Mouse (Mus musculus): ENCODE data around the gene Stx17. TPM values are rescaled to one million over a fixed set of nuclear protein-coding genes. Genes with fewer than 3 reads are reported as not detected.

Stx17 gene
- polyA plus RNA-seq, 2 experiments: 6.4 to 15.3 TPM

DNA sequence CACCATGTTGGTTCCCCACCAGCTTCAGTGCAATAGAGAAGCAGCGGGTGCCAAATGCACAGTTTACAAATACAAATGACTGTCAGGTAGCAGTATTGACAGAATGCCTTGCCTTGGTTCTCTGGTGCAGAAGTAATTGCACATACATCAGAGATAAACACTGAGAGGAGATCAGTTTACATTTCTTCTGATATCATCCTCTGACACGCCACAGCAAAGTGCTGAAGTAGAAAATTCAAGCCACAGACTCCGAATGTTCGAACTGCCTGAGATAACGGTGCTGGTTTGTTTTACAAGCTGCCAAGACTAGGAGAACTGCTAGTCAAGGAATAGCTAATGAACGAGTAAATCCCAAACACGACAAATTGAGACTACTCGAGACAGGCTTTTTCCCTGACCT, 73.7 kb downstream of the Stx17 start:
- Histone ChIP-seq H3K4me2 (ENCODE audit: low read depth) (no peak overlapping the region), H3K9me3 (ENCODE audit: control insufficient read depth, low read length) (no peaks in the 10 kb centered on the region), H3K27ac (no peak overlapping the region), H3K27me3 (ENCODE audit: control insufficient read depth, insufficient read depth, low read length) (no peaks in the 10 kb centered on the region), H3K4me1 (replicated peaks; ENCODE audit: control insufficient read depth in 2 of 2, insufficient read depth in 2 of 2, low read length in 1 of 2) (no peaks in the 10 kb centered on the region), H3K36me3 (replicated peaks; ENCODE audit: control insufficient read depth, insufficient read depth, low read depth) (no peaks in the 10 kb centered on the region; the same call in 1 of the 2 replicates), H3K9ac (replicated peaks) (no peak overlapping the region), H3K4me3 (ENCODE audit: insufficient read depth in 1 of 2, low read depth in 2 of 2, low read length in 2 of 2) (no peak overlapping the region)
- no peak for DNase-seq (ENCODE audit: low read depth in 3 of 3, low spot score in 3 of 3)
- WGBS (ENCODE audit: insufficient replicate concordance): 70% methylated on average over 8 of the region's 8 CpGs
- ATAC-seq (ENCODE audit: insufficient read depth): no peak
- TF ChIP-seq CTCF (IDR thresholded peaks at IDR 0.05; ENCODE audit: low read depth) (no peak), EP300 (IDR thresholded peaks at IDR 0.05; ENCODE audit: low read depth) (no peak)

DNA sequence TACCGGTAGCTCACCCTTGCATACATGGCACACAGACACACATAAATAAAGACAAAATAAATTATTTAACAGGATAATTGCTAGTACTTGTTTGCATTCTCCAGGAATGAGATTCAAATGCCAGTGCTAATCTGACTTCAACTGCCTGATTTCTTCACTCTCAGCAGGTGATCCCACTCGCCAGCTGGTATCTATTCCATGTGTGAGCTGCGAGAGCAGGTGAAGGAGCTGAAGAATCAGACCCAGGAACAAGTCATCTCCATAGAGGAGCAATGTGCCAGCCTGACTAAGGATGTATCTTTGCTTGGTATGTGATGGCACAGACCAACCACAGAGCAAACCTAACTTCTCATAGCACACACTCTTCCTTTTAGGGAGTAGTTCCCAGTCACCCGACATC, 78.8 kb downstream of the Stx17 start:
- no peak for ATAC-seq (ENCODE audit: insufficient read depth)

DNA sequence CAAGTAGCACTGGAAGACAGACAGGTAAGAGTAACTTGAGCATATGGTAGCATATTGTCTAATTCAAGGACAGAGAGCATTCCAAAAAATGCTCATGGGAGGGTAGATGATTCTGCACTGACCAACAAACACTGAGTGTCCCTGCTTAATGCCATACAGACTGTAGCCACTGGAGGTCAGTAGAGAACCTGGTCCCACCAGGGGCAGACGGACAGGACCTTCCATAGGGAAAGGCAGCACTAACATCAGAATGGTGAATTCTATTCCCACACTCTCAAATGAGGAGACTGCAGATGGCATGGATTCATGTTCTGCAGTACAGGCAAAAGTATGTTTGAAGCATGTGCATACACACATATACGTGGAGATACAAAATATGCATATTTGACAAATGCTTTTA, 100.5 kb downstream of the Stx17 start:
- H3K27ac ChIP-seq: no peak overlapping the region
- 43% methylated on average over 2 of the region's 2 CpGs for WGBS (ENCODE audit: insufficient replicate concordance)
- no peaks in the 10 kb centered on the region for H3K9me3 ChIP-seq (ENCODE audit: control insufficient read depth, low read length)
- DNase-seq (ENCODE audit: low read depth in 3 of 3, low spot score in 3 of 3) (peak; percentile 9 to 28 (median 9)), ATAC-seq (ENCODE audit: insufficient read depth) (no peak)
- no peaks in the 10 kb centered on the region for H3K36me3 ChIP-seq (replicated peaks; ENCODE audit: control insufficient read depth, insufficient read depth, low read depth)
- no peaks in the 10 kb centered on the region for H3K4me1 ChIP-seq (replicated peaks; ENCODE audit: control insufficient read depth in 2 of 2, insufficient read depth in 2 of 2, low read length in 1 of 2)
- no peak overlapping the region for H3K9ac ChIP-seq (replicated peaks)
- H3K4me3 ChIP-seq (ENCODE audit: insufficient read depth in 1 of 2, low read depth in 2 of 2, low read length in 2 of 2): no peak overlapping the region
- H3K27me3 ChIP-seq (ENCODE audit: control insufficient read depth, insufficient read depth, low read length): no peaks in the 10 kb centered on the region
- H3K4me2 ChIP-seq (ENCODE audit: low read depth): no peak overlapping the region
- TF ChIP-seq CTCF (IDR thresholded peaks at IDR 0.05; ENCODE audit: low read depth): peak; percentile 84
- no peak for TF ChIP-seq EP300 (IDR thresholded peaks at IDR 0.05; ENCODE audit: low read depth)

More for the DNA sequence above, 78.8 kb downstream of the Stx17 start:
- DNase-seq (ENCODE audit: low read depth in 3 of 3, low spot score in 3 of 3): no peak
- Histone ChIP-seq H3K9me3 (ENCODE audit: control insufficient read depth, low read length) (no peaks in the 10 kb centered on the region), H3K27me3 (ENCODE audit: control insufficient read depth, insufficient read depth, low read length) (no peaks in the 10 kb centered on the region), H3K4me3 (ENCODE audit: insufficient read depth in 1 of 2, low read depth in 2 of 2, low read length in 2 of 2) (no peak overlapping the region), H3K9ac (replicated peaks) (no peak overlapping the region), H3K27ac (no peak overlapping the region), H3K4me2 (ENCODE audit: low read depth) (no peak overlapping the region), H3K4me1 (replicated peaks; ENCODE audit: control insufficient read depth in 2 of 2, insufficient read depth in 2 of 2, low read length in 1 of 2) (no peaks in the 10 kb centered on the region), H3K36me3 (replicated peaks; ENCODE audit: control insufficient read depth, insufficient read depth, low read depth) (peaks cover 4% of the 10 kb centered on the region)
- no peak for TF ChIP-seq CTCF (IDR thresholded peaks at IDR 0.05; ENCODE audit: low read depth)
- no peak for TF ChIP-seq EP300 (IDR thresholded peaks at IDR 0.05; ENCODE audit: low read depth)
- WGBS (ENCODE audit: insufficient replicate concordance): 74% methylated on average over 4 of the region's 4 CpGs

DNA sequence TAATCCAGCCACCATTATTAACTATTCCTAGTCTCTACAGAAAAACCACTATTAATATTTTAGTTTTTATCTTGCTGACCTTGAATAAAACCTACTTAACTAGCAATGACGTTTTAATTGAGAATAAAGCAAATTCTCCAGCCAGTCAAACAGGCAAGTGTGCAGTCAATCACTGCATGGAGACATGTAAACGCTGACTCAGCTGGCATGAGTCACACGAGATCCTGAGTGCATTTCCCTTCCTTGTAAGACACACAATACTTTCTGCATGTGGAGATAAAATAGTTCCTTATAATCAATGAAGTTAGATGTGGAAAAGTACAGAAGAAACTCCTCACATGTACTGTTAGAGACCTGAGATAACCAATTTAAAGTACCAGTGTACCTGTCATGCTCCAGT, 100.9 kb downstream of the Stx17 start:
- no peaks in the 10 kb centered on the region for H3K27me3 ChIP-seq (ENCODE audit: control insufficient read depth, insufficient read depth, low read length)
- ATAC-seq (ENCODE audit: insufficient read depth) (no peak), DNase-seq (ENCODE audit: low read depth in 3 of 3, low spot score in 3 of 3) (no peak)
- no peak overlapping the region for H3K4me2 ChIP-seq (ENCODE audit: low read depth)
- WGBS (ENCODE audit: insufficient replicate concordance): 24% methylated on average over 3 of the region's 3 CpGs
- no peak overlapping the region for H3K9ac ChIP-seq (replicated peaks)
- H3K27ac ChIP-seq: no peak overlapping the region
- no peak for TF ChIP-seq CTCF (IDR thresholded peaks at IDR 0.05; ENCODE audit: low read depth)
- TF ChIP-seq EP300 (IDR thresholded peaks at IDR 0.05; ENCODE audit: low read depth): no peak
- no peaks in the 10 kb centered on the region for H3K36me3 ChIP-seq (replicated peaks; ENCODE audit: control insufficient read depth, insufficient read depth, low read depth)
- H3K9me3 ChIP-seq (ENCODE audit: control insufficient read depth, low read length): no peaks in the 10 kb centered on the region
- H3K4me3 ChIP-seq (ENCODE audit: insufficient read depth in 1 of 2, low read depth in 2 of 2, low read length in 2 of 2): no peak overlapping the region
- no peaks in the 10 kb centered on the region for H3K4me1 ChIP-seq (replicated peaks; ENCODE audit: control insufficient read depth in 2 of 2, insufficient read depth in 2 of 2, low read length in 1 of 2)

DNA sequence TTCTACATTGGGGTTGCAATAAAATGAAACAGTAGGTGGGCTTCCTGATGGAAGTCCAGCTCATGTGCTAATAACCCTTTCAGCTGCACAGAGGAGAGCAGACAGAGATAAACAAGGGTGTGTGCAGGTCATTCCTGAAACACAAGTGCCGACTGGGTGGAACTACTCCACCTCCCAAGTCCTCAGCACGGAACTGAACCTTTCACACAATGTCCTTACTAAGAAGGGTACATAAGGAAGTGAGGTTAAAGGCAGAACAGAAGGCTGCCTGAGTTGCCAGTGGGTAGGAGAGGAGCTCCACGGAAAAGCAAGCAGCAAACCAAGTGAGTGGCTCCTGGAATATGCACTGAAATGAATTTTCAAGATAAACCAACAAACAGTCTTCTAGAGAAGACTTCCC, 102.1 kb downstream of the Stx17 start:
- Histone ChIP-seq H3K4me1 (replicated peaks; ENCODE audit: control insufficient read depth in 2 of 2, insufficient read depth in 2 of 2, low read length in 1 of 2) (no peaks in the 10 kb centered on the region), H3K4me2 (ENCODE audit: low read depth) (no peak overlapping the region), H3K27me3 (ENCODE audit: control insufficient read depth, insufficient read depth, low read length) (no peaks in the 10 kb centered on the region), H3K9me3 (ENCODE audit: control insufficient read depth, low read length) (no peaks in the 10 kb centered on the region), H3K36me3 (replicated peaks; ENCODE audit: control insufficient read depth, insufficient read depth, low read depth) (no peaks in the 10 kb centered on the region), H3K9ac (replicated peaks) (no peak overlapping the region; the same call in 1 of the 2 replicates), H3K27ac (no peak overlapping the region), H3K4me3 (ENCODE audit: insufficient read depth in 1 of 2, low read depth in 2 of 2, low read length in 2 of 2) (no peak overlapping the region)
- DNase-seq (ENCODE audit: low read depth in 3 of 3, low spot score in 3 of 3): no peak
- no peak for ATAC-seq (ENCODE audit: insufficient read depth)
- WGBS (ENCODE audit: insufficient replicate concordance): 48% methylated on average over 3 of the region's 3 CpGs
- no peak for TF ChIP-seq EP300 (IDR thresholded peaks at IDR 0.05; ENCODE audit: low read depth)
- no peak for TF ChIP-seq CTCF (IDR thresholded peaks at IDR 0.05; ENCODE audit: low read depth)

MicroRNAs encoded within 50 kb of the gene (microRNA counts, 519-probe panel; counts per million panel counts)
- microRNA mmu-miR-1958: 69.9 counts per million

Small RNAs within 50 kb of the gene (microRNA-seq; reads per million reads assigned to microRNA genes)
- gene Mir1958: not detected

Other genes starting within 250 kb of the Stx17 start
- 0.01 TPM in 2 replicates for gene Nr4a3, start 79.8 kb upstream of the Stx17 start, polyA plus RNA-seq (2012; rRNA removed)
- not detected in 2 replicates for gene Nr4a3, start 79.8 kb upstream of the Stx17 start, polyA plus RNA-seq (2014; fragmentation: Nextera tagmentation; extraction: Ambion mirVana)
- 8.8 and 14.3 TPM in 2 replicates for gene Erp44, start 154.6 kb downstream of the Stx17 start, polyA plus RNA-seq (2012; rRNA removed)
- 36.5 and 37.8 TPM in 2 replicates for gene Erp44, start 154.6 kb downstream of the Stx17 start, polyA plus RNA-seq (2014; fragmentation: Nextera tagmentation; extraction: Ambion mirVana)
- 0.82 and 1.0 TPM in 2 replicates for gene Invs, start 154.8 kb downstream of the Stx17 start, polyA plus RNA-seq (2012; rRNA removed)
- 0.87 and 1.1 TPM in 2 replicates for gene Invs, start 154.8 kb downstream of the Stx17 start, polyA plus RNA-seq (2014; fragmentation: Nextera tagmentation; extraction: Ambion mirVana)

Data from liver, embryonic 14.5 days (tissue).